Mouse (Mus musculus): ENCODE data around the gene Smim11.

DNA sequence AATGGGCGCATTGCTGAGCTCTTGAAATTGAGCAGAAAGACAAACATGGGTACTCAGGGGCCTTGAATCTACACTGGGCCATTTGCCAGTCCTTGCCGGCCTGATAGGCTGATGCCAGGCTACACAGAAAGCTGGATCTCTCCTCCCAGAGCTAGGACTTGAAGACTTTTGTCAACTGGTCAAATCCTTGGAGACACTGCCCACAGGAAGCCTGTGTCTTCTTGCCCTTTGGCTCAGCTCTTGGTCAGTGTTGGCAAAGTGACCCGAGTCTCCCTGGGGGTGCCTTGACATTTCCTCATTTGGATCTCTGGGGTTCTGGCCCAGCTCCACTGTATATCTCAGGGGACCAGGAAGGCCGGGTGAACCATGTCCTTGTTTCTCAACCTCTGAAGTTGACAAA is 25.6 kb upstream of the Smim11 start:
- no peak for TF ChIP-seq CTCF (IDR thresholded peaks at IDR 0.05; ENCODE audit: control insufficient read depth, insufficient read depth, insufficient read length)
- TF ChIP-seq MYOG (IDR thresholded peaks at IDR 0.05; ENCODE audit: control insufficient read depth, extremely low read depth, insufficient read length), result no peak
- no peak for TF ChIP-seq USF1 (IDR thresholded peaks at IDR 0.05; ENCODE audit: low read depth)
- TF ChIP-seq MAX (IDR thresholded peaks at IDR 0.05), result no peak
